Mouse (Mus musculus) lung, postnatal 0 days (tissue): ENCODE data around the gene Iqcn.

ENCODE experiments used
- CTCF ChIP-seq: IDR thresholded peaks from 2 replicates; pipeline ENCODE4 v1.5.1; 2016; ENCODE audit warnings: antibody characterized with exemption, mild to moderate bottlenecking
- EP300 ChIP-seq: IDR thresholded peaks from 2 replicates; pipeline ENCODE4 v1.6.1; 2016; ENCODE audit warnings: antibody characterized with exemption, mild to moderate bottlenecking, control low read depth

- TF ChIP-seq EP300 (no peak), CTCF (no peak)
Measured at GRCm38 (mm10) chr8:70709794-70710193, 6.5 kb downstream of the Iqcn start.
